Mouse (Mus musculus) splenic B cell, adult 2 months (primary cell): Measurements from ENCODE around the gene Hist1h2ah.
"Not testable (repeated sequence)": the region's sequence is repeated elsewhere in the genome, so short reads cannot be mapped to it uniquely, and the experiment has no call there.

Experiments
- DNase-seq: peaks from one replicate; pipeline ENCODE4 v3.0.0-alpha.2; 2011; ENCODE audit warnings: low read depth, low spot score
- H3K27me3 ChIP-seq: 2 replicates; pipeline ENCODE4 v1.6.1; 2012; ENCODE audit warnings: mild to moderate bottlenecking, low read length, moderate library complexity, mixed read lengths; ENCODE audit not compliant: control insufficient read depth, poor library complexity, insufficient read depth, severe bottlenecking
- H3K36me3 ChIP-seq: 2 replicates; pipeline ENCODE4 v1.6.1; 2012; ENCODE audit warnings: mild to moderate bottlenecking, low read length, moderate library complexity, mixed read lengths; ENCODE audit not compliant: control insufficient read depth, poor library complexity, insufficient read depth, severe bottlenecking

Hist1h2ah gene

GRCm38 (mm10) chr13:22035267-22036148 lies at the start of gene Hist1h2ah, which contains the start of gene Hist1h2bk:
TSS of gene Hist1h2ah (minus strand) at chr13:22035568.
TSS of gene Hist1h2bk (plus strand) at chr13:22035870.
- not testable (repeated sequence) for H3K36me3 ChIP-seq, H3K27me3 ChIP-seq
- peak; percentile 95 for DNase-seq

GRCm38 (mm10) chr13:22084140-22084539 lies 48.8 kb upstream of the Hist1h2ah start, which contains the start of gene Vmn1r188:
TSS of gene Vmn1r188 (plus strand) at chr13:22084440.
- H3K36me3 ChIP-seq, DNase-seq, H3K27me3 ChIP-seq: not testable (repeated sequence)

- no peak for DNase-seq
- Histone ChIP-seq H3K36me3 (no peaks in the 10 kb centered on the region), H3K27me3 (no peaks in the 10 kb centered on the region; the same call in 1 of the 2 replicates)
These were observed 28.1 kb upstream of the Hist1h2ah start for GRCm38 (mm10) chr13:22063468-22063867.

GRCm38 (mm10) chr13:22061422-22061821 lies 26.1 kb upstream of the Hist1h2ah start:
- DNase-seq: no peak
- Histone ChIP-seq H3K36me3 (no peaks in the 10 kb centered on the region), H3K27me3 (no peaks in the 10 kb centered on the region; the same call in 1 of the 2 replicates)

GRCm38 (mm10) chr13:22053754-22054153 lies 18.4 kb upstream of the Hist1h2ah start:
- no peak for DNase-seq
- H3K36me3 ChIP-seq: no peaks in the 10 kb centered on the region

GRCm38 (mm10) chr13:22051523-22051859 lies 16.1 kb upstream of the Hist1h2ah start:
- no peak for DNase-seq
- Histone ChIP-seq H3K36me3 (no peaks in the 10 kb centered on the region), H3K27me3 (no peaks in the 10 kb centered on the region; the same call in 1 of the 2 replicates)

More at GRCm38 (mm10) chr13:22053754-22054153, 18.4 kb upstream of the Hist1h2ah start:
- H3K27me3 ChIP-seq: no peaks in the 10 kb centered on the region; the same call in 1 of the 2 replicates

GRCm38 (mm10) chr13:22050591-22051522 lies 15.5 kb upstream of the Hist1h2ah start:
- peak; percentile 96 for DNase-seq
- no peaks in the 10 kb centered on the region; the same call in 1 of the 2 replicates for H3K27me3 ChIP-seq

GRCm38 (mm10) chr13:22049737-22050440 lies 14.5 kb upstream of the Hist1h2ah start:
- Histone ChIP-seq H3K27me3 (no peaks in the 10 kb centered on the region; the same call in 1 of the 2 replicates), H3K36me3 (no peaks in the 10 kb centered on the region)
- DNase-seq: peak; percentile 64

More at GRCm38 (mm10) chr13:22050591-22051522, 15.5 kb upstream of the Hist1h2ah start:
- H3K36me3 ChIP-seq: no peaks in the 10 kb centered on the region

- no peaks in the 10 kb centered on the region for H3K27me3 ChIP-seq
- no peaks in the 10 kb centered on the region for H3K36me3 ChIP-seq
- DNase-seq: no peak
These were observed 13.7 kb upstream of the Hist1h2ah start for GRCm38 (mm10) chr13:22049041-22049440.

- no peaks in the 10 kb centered on the region for H3K27me3 ChIP-seq
- H3K36me3 ChIP-seq: no peaks in the 10 kb centered on the region
- DNase-seq: no peak
These were observed 9.9 kb upstream of the Hist1h2ah start for GRCm38 (mm10) chr13:22045311-22045710.

- Histone ChIP-seq H3K27me3 (no peaks in the 10 kb centered on the region), H3K36me3 (no peaks in the 10 kb centered on the region)
- DNase-seq: no peak
These were observed 9.2 kb upstream of the Hist1h2ah start for GRCm38 (mm10) chr13:22044432-22045155.

- peak; percentile 79 for DNase-seq
- H3K36me3 ChIP-seq: no peaks in the 10 kb centered on the region
- no peaks in the 10 kb centered on the region for H3K27me3 ChIP-seq
These were observed 8.4 kb upstream of the Hist1h2ah start for GRCm38 (mm10) chr13:22043503-22044431.
